Mouse (Mus musculus): Measurements from ENCODE around the gene Ddx27.
"Not testable (repeated sequence)": the region's sequence is repeated elsewhere in the genome, so short reads cannot be mapped to it uniquely, and the experiment has no call there.

The Ddx27 gene

DNA sequence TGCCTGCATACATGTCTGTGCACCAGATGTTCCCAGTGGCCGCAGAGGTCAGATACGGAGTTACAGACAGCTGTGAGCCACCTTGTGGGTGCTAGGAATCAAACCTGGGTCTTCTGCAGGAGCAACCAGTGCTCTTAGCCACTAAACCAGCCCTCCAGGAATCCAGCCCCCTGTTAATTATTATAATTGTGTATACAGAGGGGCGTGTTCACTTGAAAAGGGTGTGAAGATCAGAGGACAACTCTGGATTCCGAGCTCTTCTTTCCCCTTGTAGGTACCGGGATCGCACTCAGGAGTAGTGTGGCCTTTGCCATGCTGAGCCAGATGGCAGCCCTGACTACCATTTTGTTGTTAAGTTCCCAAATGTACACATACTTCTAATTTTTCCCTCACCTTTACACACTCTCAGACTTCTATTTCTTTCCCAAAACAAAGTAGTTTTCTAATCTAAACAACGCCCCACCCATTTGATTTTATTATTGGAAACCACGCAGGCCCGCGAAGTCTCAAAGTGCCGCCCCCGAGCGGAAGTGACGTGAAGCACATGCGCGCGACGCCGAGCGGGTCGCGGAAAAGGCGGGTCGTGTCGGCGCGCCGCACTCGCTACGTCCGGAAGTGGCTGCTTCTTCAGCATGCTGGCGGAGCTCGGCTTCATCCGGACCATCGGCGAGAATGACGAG is at the start of gene Ddx27:
Ddx27 (plus strand) TSS at position 492 of the 680 bp plus-strand sequence.
- DNase-seq (ENCODE audit: low read depth, low spot score): peak; percentile 87

DNA sequence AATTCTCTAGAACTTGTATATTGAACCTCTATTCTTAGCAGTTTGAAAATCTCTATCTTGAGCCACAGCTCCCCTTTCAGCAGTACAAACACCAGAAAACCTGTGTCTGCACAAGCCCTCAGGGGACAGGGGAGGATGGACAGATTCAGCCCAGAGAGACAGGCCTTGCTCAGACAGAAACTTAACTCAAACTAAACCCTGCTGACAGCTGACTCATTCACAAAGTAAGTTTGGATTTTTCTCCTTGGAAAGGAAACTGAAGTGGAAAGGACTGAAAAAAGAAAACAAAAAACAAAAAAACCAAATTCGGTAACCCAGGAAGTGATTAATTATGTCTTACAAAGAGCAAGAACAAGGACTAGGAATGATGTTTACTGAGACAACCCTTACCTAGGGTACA is 41.8 kb upstream of the Ddx27 start:
- DNase-seq (ENCODE audit: low read depth, low spot score): no peak

DNA sequence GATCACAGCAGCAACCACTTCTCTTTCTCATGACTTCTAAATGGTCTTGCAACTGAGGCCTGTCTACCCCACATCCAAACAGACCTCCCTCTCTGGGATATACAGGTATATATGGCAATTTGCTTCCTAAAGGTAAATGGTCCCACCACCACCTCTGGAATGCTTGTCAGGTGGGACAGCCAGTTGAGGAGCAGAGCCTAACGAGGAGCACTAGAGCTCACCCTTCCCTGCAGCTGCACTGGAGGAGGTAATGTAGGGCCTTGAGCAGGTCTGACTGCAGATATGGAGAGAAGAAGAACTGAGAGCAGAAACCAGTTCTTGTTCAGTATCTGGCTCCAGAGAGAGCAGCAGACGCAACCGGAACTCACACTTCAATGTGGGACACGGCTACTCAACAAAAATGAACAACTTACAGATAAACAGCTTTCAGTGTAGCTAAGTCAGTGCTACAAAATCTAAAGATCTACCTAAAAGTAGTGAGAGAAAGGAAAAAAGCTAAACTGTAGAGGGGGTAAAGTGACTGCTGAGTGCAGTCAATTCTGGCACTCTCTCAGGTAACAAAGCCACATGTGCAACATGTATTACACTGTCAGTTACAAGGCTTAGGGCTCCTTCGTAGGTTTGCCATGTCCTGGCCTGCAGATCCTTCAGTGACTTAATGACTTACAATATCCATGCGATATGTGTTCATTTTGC is 40.7 kb upstream of the Ddx27 start:
- DNase-seq (ENCODE audit: low read depth, low spot score): no peak

DNA sequence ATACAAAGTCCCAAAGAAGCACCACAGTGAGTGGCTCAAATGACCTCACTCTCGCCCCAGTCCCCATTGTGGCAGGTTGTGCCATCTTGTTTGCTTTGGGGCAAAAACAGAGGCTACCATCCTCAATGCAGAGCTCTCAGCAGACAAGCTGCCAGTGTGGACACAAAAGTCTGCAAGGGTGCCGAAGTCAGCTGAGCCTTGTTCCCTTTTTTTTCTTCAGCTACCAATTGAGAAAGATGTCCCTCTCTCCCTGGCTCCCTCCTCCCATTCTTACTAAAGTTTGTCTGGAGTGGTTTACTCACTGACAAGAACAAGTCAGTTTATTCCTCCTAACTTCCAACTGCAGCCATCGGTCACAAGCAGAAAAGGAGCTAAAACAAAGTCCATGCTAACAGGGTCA is 38.6 kb upstream of the Ddx27 start:
- DNase-seq (ENCODE audit: low read depth, low spot score): no peak

- DNase-seq (ENCODE audit: low read depth, low spot score): no peak
These were observed 37.5 kb upstream of the Ddx27 start for GRCm38 (mm10) chr2:166977490-166977889.

- DNase-seq (ENCODE audit: low read depth, low spot score): no peak
These were observed 34.8 kb upstream of the Ddx27 start for GRCm38 (mm10) chr2:166980161-166980560.

DNA sequence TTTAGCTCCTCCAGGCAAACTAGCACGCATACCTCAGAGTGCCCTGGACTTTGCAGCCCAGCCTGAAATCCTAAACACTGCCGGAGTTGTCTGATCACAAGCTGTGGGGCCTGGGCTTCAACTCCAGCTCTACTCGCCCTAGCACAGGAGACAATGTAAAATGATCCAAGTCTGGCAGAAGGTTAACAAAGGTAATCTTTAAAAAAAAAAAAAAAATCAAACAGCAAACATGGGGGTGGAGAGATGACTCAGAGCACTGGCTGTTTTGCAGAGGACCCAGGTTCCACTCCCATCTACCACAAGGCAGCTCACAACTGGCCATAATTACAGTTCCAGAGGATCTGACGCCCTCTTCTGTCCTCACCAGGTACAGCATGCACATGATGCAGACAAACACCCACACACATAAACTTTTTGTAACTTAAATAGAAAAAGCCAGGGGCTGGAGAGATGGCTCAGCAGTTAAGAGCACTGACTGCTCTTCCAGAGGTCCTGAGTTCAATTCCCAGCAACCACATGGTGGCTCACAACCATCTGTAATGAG is 31.6 kb upstream of the Ddx27 start:
- no peak for DNase-seq (ENCODE audit: low read depth, low spot score)

DNA sequence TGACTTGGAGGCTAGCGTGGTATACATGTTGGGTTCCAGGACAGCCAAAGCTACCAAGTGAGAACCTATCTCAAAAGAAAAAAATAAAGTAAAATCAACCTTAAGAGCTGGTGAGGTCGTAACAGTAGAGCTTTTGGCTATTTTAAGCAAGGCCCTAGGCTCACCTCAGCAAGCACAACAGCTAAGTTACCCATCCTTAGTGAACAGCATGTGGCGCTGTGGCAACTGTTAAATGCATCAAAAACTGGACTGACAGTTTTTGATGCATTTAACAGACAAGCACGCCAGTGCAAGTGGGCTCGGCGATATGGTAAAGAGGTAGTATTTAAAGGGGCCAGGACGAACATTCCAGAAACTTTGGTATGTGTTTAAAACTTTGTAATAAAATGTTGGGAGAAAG is 24.1 kb upstream of the Ddx27 start:
- DNase-seq (ENCODE audit: low read depth, low spot score): no peak

DNA sequence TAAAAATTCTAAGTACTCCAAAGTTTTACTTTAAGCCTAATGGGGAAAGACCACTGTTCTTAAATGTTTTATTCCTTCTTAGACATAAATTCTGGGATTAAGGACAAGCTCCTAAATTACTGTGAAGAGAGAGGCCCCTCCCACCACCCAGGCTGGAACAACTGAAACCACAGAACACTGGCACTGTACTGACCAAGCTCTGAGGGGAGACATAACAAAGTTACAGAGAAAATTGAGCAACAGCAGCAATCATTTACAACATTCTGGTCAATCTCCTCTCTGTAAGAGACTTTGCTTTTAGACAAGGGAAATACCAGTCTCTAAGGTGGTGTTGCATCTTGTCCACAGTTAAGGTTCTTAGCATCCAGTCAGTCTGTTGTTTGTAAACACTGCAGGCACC is 23.0 kb upstream of the Ddx27 start:
- no peak for DNase-seq (ENCODE audit: low read depth, low spot score)

DNA sequence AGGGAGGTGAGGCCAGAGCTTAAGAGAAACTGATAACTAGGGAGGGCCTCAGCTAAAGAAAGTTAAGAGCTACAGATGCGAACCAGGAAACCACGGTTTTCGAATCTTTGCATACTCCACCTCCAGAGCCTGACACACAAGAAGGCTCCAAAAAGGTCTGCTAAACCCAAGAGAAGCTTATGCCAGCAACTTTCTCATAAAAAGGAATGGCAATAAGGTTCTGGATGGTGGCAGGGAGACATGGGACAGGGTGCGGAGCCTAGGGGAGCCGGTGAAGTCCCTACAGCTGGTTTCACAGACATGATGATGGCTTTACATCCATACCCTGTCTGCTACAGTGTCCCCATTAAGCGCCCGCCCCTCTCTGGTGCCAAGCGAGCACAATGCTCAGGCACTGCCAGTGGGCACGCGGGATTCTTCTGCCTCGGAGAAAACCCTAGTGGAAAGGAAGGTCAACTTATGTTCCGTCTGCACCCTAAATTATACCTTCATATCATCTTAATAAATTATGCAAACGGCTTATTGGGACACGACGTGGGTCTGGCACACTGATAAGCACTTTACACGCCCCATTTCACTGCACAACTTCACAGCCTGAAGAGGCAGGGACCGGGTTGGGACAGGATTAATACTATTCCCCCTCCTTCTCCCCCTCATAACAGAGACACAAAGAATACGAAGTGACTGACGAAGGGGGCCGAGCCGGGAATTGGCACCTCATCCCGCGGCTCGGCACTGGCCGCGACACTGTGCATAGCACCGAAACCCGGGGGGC is 19.8 kb upstream of the Ddx27 start:
- DNase-seq (ENCODE audit: low read depth, low spot score): peak; percentile 19

GRCm38 (mm10) chr2:166995796-166996532 is 19.0 kb upstream of the Ddx27 start, which contains the start of gene Stau1:
TSS of gene Stau1 (minus strand) at chr2:166996299.
- peak; percentile 94 for DNase-seq (ENCODE audit: low read depth, low spot score)

GRCm38 (mm10) chr2:166996533-166996894 is 18.5 kb upstream of the Ddx27 start:
- DNase-seq (ENCODE audit: low read depth, low spot score): no peak

- no peak for DNase-seq (ENCODE audit: low read depth, low spot score)
These were observed 13.5 kb upstream of the Ddx27 start for GRCm38 (mm10) chr2:167001486-167001885.

GRCm38 (mm10) chr2:167004099-167004854 is 10.7 kb upstream of the Ddx27 start:
- peak; percentile 68 for DNase-seq (ENCODE audit: low read depth, low spot score)

GRCm38 (mm10) chr2:167006355-167006754 is 8.6 kb upstream of the Ddx27 start:
- DNase-seq (ENCODE audit: low read depth, low spot score): no peak

DNA sequence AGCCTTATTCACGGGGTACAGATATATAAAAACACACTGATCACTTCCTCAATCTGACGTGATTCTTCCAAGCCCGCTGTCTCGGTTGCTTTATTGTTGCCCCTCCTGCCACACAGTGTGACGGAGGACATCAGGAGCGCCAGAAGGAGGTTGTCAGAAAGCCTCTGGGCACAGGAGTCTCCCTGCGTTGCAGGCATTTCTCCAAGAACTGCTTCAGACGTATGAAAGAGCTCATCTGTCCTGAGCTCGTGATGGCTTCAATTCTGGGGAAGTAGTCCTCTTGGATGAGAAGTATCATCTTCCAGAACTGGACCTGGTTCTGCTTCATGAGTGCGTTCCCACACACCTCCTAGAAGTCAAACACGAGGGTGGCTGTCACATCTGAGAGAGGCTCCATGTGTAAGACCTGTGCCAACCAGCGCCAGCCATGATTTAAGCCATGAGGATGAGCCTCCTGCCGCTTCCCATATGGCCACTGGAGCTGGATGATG is 7.9 kb upstream of the Ddx27 start:
- no peak for DNase-seq (ENCODE audit: low read depth, low spot score)

- DNase-seq (ENCODE audit: low read depth, low spot score): not testable (repeated sequence)
These were observed 7.4 kb upstream of the Ddx27 start for GRCm38 (mm10) chr2:167007565-167007964.

- no peak for DNase-seq (ENCODE audit: low read depth, low spot score)
These were observed 5.5 kb upstream of the Ddx27 start for GRCm38 (mm10) chr2:167009483-167009882.

- no peak for DNase-seq (ENCODE audit: low read depth, low spot score)
These were observed 4.4 kb upstream of the Ddx27 start for GRCm38 (mm10) chr2:167010546-167010945.

GRCm38 (mm10) chr2:167015382-167015718 is 357 bp downstream of the Ddx27 start:
- no peak for DNase-seq (ENCODE audit: low read depth, low spot score)

- DNase-seq (ENCODE audit: low read depth, low spot score): no peak
These were observed 4.4 kb downstream of the Ddx27 start for GRCm38 (mm10) chr2:167019396-167019795.

Data from retina, postnatal 7 days (tissue).